Mouse (Mus musculus) embryo, embryonic 11 days (tissue): ENCODE results near the gene Samd15.

Experiments
- DNase-seq: peaks from one replicate; pipeline ENCODE4 v3.0.0-alpha.2; 2015

Gene Samd15

GRCm38 (mm10) chr12:87236882-87237483 lies 37.5 kb downstream of the Samd15 start:
- no peak for DNase-seq

- no peak for DNase-seq
Measured at GRCm38 (mm10) chr12:87238632-87239031, 39.1 kb downstream of the Samd15 start, which contains the start of gene Noxred1. TSS of gene Noxred1 (minus strand) at chr12:87238732.

GRCm38 (mm10) chr12:87250161-87250560 lies 50.6 kb downstream of the Samd15 start:
- no peak for DNase-seq

DNA sequence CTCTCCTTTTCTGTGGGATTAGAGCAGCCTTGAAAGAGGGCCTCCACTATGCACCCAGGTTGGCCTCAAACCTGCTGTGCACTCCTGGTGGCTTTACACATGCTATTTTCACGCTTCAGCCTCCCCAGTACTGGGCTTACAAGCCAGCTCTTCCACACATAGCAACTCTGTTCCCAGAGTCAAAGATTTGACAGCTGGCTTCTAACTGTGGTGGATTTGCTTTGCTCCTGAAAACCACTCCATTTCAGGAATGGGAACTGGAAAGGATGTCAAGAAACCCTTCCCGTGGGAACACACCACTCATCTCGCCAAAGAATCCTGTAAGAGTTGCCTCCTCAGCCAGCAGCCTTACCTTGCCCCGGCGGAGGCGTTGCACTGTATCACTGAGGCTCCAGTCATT lies 54.4 kb downstream of the Samd15 start:
- DNase-seq = no peak

GRCm38 (mm10) chr12:87256629-87257028 lies 57.1 kb downstream of the Samd15 start:
- DNase-seq = no peak

- DNase-seq = no peak
Measured at GRCm38 (mm10) chr12:87260562-87260961, 61.0 kb downstream of the Samd15 start.
